15 mouse cellular contexts compared by ENCODE assay signal in the genomic region with DNA sequence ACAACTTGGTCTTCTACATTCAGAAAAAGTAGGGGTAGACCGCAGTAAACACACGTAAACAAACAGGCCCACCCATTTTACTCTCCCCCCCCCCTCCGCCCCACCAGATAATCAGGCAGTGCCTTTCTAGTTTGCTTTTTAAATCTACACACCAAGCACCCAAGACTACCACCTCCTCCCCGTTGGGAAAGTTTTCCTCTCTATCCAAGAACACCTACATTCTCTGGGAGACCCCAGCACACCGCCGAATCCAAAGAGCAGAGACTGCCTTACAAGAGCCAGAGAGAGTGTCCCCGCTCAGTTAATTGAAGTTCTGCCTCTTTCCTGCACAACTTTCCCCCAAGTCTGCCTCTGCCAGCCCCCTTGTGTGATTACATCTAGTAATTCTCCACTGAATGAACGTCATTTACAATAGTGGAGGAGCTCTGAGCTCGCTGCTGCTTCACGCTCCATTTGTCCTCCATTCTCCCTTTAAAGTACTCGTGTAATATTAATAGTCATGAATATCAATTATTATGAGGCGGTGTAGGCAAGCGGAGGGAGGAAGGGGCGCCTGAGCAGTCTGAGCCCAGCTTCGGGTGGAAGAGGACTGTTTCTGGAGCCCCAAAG. TPM values are rescaled to one million over a fixed set of nuclear protein-coding genes. Genes with fewer than 3 reads are reported as not detected.
DNase-seq lines count a peak whose midpoint lies in the region; ATAC-seq lines count a peak whose summit lies in the region.
"Had no signal": no experiment of that assay in that cellular context is flagged by ENCODE, and none has a peak within 500 bp of the region (broad histone marks: within the 10 kb centered on the region; RNA-seq: fewer than 3 reads in every experiment).

No protein-coding gene starts in this region.

- peak overlapping the region; percentile 7; the same call in 1 of the 2 replicates for H3K9ac ChIP-seq in forebrain, embryonic 11.5 days (ENCODE audit: low read length)
- H3K9ac ChIP-seq in forebrain, embryonic 13.5 days: no peak overlapping the region
- peak overlapping the region; percentile 56 for H3K9ac ChIP-seq in hindbrain, embryonic 14.5 days
- H3K9ac ChIP-seq: liver, embryonic 13.5 days had no signal

- no peak for DNase-seq in forebrain, embryonic 11.5 days (ENCODE audit: low spot score)
- no peak for DNase-seq in hindbrain, embryonic 14.5 days (ENCODE audit: low spot score)
- DNase-seq in midbrain, embryonic 10.5 days (ENCODE audit: low spot score): peak; percentile 53
- DNase-seq in retina, embryonic 14.5 days (ENCODE audit: low spot score): peak; percentile 58
- no peak for DNase-seq in adrenal gland, adult 2 months
- DNase-seq in cerebellum, adult 11-12 months: no peak
- DNase-seq: adrenal gland, postnatal 10 days; cerebellum, adult 9-10 months; heart, adult 11 months; heart, postnatal 4 days; liver, embryonic 13.5 days; thymus, postnatal 14 days had no signal

- peaks cover 4% of the 10 kb centered on the region for H3K4me1 ChIP-seq in forebrain, embryonic 11.5 days (replicated peaks; ENCODE audit: control insufficient read depth, insufficient read depth, low read length)
- no peaks in the 10 kb centered on the region for H3K4me1 ChIP-seq in forebrain, embryonic 13.5 days
- H3K4me1 ChIP-seq in hindbrain, embryonic 14.5 days (replicated peaks; ENCODE audit: control insufficient read depth, insufficient read depth, low read length): no peaks in the 10 kb centered on the region; the same call in 1 of the 2 replicates
- H3K4me1 ChIP-seq in midbrain, embryonic 10.5 days: peaks cover 16% of the 10 kb centered on the region
- H3K4me1 ChIP-seq: liver, embryonic 13.5 days had no signal

- under 1% methylated on average over 15 of the region's 15 CpGs for WGBS in forebrain, embryonic 11.5 days
- under 1% methylated on average over 15 of the region's 15 CpGs for whole genome bisulfite sequencing in forebrain, embryonic 13.5 days
- 1% methylated on average over 15 of the region's 15 CpGs for WGBS in hindbrain, embryonic 14.5 days
- WGBS in midbrain, embryonic 10.5 days: 1% methylated on average over 15 of the region's 15 CpGs

- no peak overlapping the region for H3K4me2 ChIP-seq in forebrain, embryonic 11.5 days (ENCODE audit: low read depth, low read length, severe bottlenecking)
- H3K4me2 ChIP-seq in forebrain, embryonic 13.5 days: no peak overlapping the region
- peak overlapping the region; percentile 44 for H3K4me2 ChIP-seq in hindbrain, embryonic 14.5 days (replicated peaks)
- H3K4me2 ChIP-seq: liver, embryonic 13.5 days had no signal

- H3K4me3 ChIP-seq in forebrain, embryonic 11.5 days (ENCODE audit: low read depth, low read length): 0 out of 2 replicates have a peak overlapping the region, but pooled peaks have one; percentile 5
- no peak overlapping the region for H3K4me3 ChIP-seq in forebrain, embryonic 13.5 days
- H3K4me3 ChIP-seq in hindbrain, embryonic 14.5 days (replicated peaks; ENCODE audit: low read length): peak overlapping the region; percentile 35
- H3K4me3 ChIP-seq in midbrain, embryonic 10.5 days: peak overlapping the region; percentile 46
- H3K4me3 ChIP-seq: liver, embryonic 13.5 days had no signal

- H3K27me3 ChIP-seq in forebrain, embryonic 11.5 days (ENCODE audit: control insufficient read depth, insufficient read depth, low read length): peaks cover 75% of the 10 kb centered on the region
- H3K27me3 ChIP-seq in forebrain, embryonic 13.5 days: peaks cover 95% of the 10 kb centered on the region
- H3K27me3 ChIP-seq in hindbrain, embryonic 14.5 days (ENCODE audit: control insufficient read depth, insufficient read depth, low read length): peaks cover 83% of the 10 kb centered on the region
- H3K27me3 ChIP-seq in midbrain, embryonic 10.5 days (ENCODE audit: low read depth, poor library complexity, severe bottlenecking): peaks cover 100% of the 10 kb centered on the region

- no peaks in the 10 kb centered on the region for H3K9me3 ChIP-seq in forebrain, embryonic 11.5 days (ENCODE audit: control insufficient read depth, low read length)
- H3K9me3 ChIP-seq in forebrain, embryonic 13.5 days (replicated peaks): no peaks in the 10 kb centered on the region
- no peaks in the 10 kb centered on the region for H3K9me3 ChIP-seq in hindbrain, embryonic 14.5 days (ENCODE audit: control insufficient read depth, low read length)
- no peaks in the 10 kb centered on the region for H3K9me3 ChIP-seq in midbrain, embryonic 10.5 days (replicated peaks)
- H3K9me3 ChIP-seq: liver, embryonic 13.5 days had no signal

- no peaks in the 10 kb centered on the region for H3K36me3 ChIP-seq in forebrain, embryonic 11.5 days (ENCODE audit: control insufficient read depth, insufficient read depth, low read length)
- no peaks in the 10 kb centered on the region for H3K36me3 ChIP-seq in forebrain, embryonic 13.5 days (ENCODE audit: poor library complexity, severe bottlenecking)
- H3K36me3 ChIP-seq in hindbrain, embryonic 14.5 days (replicated peaks; ENCODE audit: control insufficient read depth, insufficient read depth): no peaks in the 10 kb centered on the region
- no peaks in the 10 kb centered on the region for H3K36me3 ChIP-seq in midbrain, embryonic 10.5 days
- H3K36me3 ChIP-seq: liver, embryonic 13.5 days had no signal

- 0 out of 2 replicates have a peak overlapping the region, but pooled peaks have one; percentile 2 for H3K27ac ChIP-seq in forebrain, embryonic 11.5 days (ENCODE audit: low read depth, low read length)
- H3K27ac ChIP-seq in forebrain, embryonic 13.5 days: no peak overlapping the region
- H3K27ac ChIP-seq in hindbrain, embryonic 14.5 days: peak overlapping the region; percentile 84
- H3K27ac ChIP-seq in midbrain, embryonic 10.5 days (replicated peaks): no peak overlapping the region
- H3K27ac ChIP-seq: liver, embryonic 13.5 days had no signal

- ATAC-seq in forebrain, embryonic 11.5 days (replicated peaks; ENCODE audit: low FRiP score): no peak; the same call in 1 of the 2 replicates
- ATAC-seq in forebrain, embryonic 13.5 days: no peak
- no peak for ATAC-seq in hindbrain, embryonic 14.5 days (ENCODE audit: low FRiP score)
- ATAC-seq in inflammation-experienced regulatory T-cells, adult 6 months: no peak

RNA-seq across cellular contexts. Expression of gene Tfap2b, which starts 2.9 kb away (rescaled TPM):
- 15.6 and 17.1 TPM in 2 replicates for polyA plus RNA-seq in forebrain, embryonic 11.5 days (2014; fragmentation: Nextera tagmentation; extraction: Ambion mirVana)
- 3.2 and 4.3 TPM in 2 replicates for polyA plus RNA-seq in forebrain, embryonic 13.5 days (2015; fragmentation: Nextera tagmentation; extraction: Ambion mirVana)
- polyA plus RNA-seq in hindbrain, embryonic 14.5 days (2014; fragmentation: Nextera tagmentation; extraction: Ambion mirVana): 42.5 and 51.2 TPM in 2 replicates
- 24.7 and 33.7 TPM in 2 replicates for polyA plus RNA-seq in midbrain, embryonic 10.5 days (2016; fragmentation: Nextera tagmentation; extraction: Ambion mirVana)
- polyA plus RNA-seq in inflammation-experienced regulatory T-cells, adult 6 months (2017; shearing (Covaris generic)): not detected
- total RNA-seq in adrenal gland, adult 2 months (2021): 10 to 100 TPM in 1 of 2 experiments, 1 to 10 TPM in 1; 8.5 to 18.7 TPM
- polyA plus RNA-seq in adrenal gland, adult 2 months (2012; rRNA removed): 13.3 and 33.5 TPM in 2 replicates
- total RNA-seq: heart, postnatal 4 days; megakaryocyte, adult 5-6 weeks had no signal

Comparison
In these comparisons a context has a peak if more than half of its experiments do, and no peak if none do; other contexts are left out.
1. H3K27ac ChIP-seq: peak in forebrain, embryonic 11.5 days (single experiment) and hindbrain, embryonic 14.5 days (single experiment); none in forebrain, embryonic 13.5 days (single experiment) and midbrain, embryonic 10.5 days (single experiment).
2. DNase-seq: peak in midbrain, embryonic 10.5 days (single experiment) and retina, embryonic 14.5 days (single experiment); none in forebrain, embryonic 11.5 days (single experiment), hindbrain, embryonic 14.5 days (single experiment), adrenal gland, adult 2 months (single experiment) and cerebellum, adult 11-12 months (single experiment).